Mouse (Mus musculus) frontal cortex, postnatal 14 days (tissue): ENCODE data around the gene Clybl.

Source experiments
- DNase-seq, 2 experiments: peaks; one replicate each; pipeline ENCODE4 v3.0.0; 2022; ENCODE audit warnings: low spot score in 2 of 2

Gene Clybl

DNA sequence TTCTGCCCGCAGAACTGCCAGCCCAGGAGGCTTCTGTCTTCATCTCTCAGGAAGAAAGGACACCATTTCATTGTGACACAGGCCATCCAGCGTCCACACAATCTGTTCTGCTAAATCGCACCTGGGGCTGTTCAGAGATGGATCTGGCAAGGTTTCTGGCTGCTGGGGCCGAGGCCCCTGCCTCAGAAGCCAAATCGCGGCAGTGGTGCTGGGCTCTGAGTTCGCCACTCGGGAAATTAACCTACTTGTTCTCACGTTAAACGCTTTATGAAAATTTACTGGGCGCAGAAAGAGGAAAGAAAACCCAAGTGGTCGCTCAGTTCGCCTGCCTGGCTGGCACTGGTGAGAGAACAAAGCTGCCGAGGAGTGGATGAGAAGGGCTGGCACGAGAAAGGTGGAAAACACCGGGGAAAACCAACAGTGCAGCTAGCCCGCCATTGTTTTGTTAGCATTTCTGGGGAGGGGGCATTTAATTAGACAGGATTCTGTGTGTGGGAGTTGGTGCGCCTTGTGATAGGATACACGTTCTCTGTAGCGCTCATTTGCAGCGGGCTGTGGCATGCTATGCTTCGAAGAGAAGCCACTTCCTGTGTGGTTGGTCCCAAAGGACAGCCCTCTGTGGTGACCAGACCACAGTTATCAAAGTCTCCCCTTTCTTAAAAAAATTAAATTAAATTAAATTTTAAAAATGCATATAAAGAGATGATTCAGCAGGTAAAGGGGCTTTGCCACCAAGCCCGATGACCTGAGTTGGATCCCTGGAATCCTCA, 177.8 kb downstream of the Clybl start:
- DNase-seq = no peak

DNA sequence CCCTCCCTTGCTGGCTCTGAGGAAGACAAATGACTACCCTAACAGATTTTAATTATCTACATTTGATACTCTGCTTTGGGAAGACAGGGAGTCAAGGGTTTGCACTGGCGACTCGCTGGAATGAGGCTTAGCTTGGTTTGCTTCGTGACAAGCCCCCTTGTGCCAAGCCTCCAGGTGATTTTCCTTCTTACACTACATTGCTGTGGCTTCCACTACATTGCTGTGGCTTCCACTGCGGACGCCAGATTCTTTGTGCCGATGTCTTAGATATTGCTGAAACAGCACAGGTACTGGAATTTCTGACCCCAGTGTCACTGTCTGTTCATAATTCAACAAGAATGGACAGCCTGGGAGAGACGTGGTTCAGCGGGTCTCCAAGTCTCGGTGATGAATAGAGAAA, 180.3 kb downstream of the Clybl start:
- DNase-seq = no peak

DNA sequence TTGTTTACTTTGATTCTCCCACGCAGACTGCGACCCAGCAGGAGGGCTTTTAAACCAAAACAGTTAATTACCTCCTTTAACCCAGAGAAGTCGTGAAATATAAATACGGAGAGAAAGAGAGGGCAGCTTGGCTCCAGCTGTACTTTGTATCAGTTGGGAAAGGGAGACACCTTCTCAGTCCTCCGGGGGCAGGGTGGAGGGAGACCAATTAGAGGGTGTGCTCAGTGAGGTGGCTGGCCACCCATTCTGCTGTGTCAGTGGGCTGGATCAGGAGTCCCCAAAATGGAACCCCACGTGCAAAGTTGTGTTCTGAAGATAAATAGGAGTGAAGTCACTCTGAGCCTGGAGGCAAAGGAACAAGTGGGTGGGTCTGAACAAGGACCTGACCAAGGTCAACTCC, 181.7 kb downstream of the Clybl start:
- no peak for DNase-seq

DNA sequence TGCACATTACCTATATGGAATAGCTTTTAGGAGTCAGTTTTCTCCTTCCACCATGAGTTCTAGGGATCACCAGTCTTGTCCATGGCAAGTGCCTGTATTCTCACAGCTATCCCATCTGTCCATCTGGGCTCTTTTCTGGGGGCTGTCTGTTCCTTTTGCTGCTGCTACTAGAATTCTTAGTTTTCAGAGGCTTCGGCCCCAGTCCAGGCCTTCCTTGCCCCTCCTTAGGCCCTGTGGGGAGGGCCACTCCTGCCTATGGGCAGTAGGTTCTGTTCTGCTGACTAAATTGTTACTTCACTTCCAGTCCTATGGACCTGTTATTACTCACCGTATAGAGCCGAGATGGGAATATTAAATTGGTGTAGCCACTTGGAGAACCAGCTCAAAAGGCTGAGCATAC, 182.5 kb downstream of the Clybl start:
- DNase-seq = no peak

DNA sequence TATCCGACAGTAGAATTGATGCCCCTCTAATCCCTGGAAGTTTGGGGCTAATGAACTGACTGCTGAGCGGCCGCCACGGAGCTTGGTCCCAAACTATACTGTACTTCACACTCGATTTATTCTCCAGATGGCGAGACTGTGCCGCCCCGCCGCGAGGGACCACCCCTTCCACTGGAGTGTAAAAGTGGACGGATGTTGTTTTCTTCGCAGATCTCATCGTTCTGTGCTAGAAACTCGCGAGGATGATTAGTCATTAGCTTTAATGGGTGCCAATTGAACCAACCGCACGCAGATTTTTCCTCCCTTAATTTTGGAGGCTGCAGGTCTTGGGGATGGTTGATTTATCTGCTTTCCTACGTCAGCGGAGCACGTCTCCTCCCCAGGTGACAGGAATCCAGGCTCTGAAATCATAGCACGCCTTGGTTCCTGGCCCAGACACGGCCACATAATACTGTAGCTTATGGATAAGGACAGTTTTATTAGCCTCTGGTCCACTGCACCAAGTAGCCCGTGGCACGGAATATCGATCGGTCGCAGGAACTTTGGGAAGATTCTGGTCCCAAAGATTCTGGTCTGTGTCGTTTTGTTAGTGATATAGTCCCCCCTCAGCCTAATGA, 185.9 kb downstream of the Clybl start:
- no peak for DNase-seq

DNA sequence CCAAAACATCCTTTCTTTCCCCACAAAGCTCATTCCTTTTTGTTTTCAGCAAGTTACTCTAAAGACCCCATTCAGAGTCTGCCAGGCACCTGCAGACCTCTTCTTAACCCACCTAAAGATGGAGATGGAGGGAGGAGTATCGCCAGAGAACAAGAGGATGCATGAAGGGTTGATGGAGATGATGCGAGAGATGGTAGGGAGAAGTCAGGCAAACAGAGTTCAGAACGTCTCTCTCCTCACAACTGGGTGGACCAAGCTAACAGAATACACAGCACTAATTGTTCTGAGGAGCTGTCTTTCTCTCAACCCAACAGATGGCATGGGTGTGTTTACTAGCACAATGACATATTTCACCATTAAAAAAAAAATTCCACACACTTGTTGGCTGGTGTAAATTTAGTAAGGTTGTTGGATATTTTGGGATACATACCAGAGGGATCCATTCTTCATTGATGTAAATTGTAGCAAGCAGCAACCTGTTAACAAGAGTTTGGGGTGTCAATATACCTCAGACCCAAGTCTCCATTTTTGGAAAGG, 186.4 kb downstream of the Clybl start:
- no peak for DNase-seq

DNA sequence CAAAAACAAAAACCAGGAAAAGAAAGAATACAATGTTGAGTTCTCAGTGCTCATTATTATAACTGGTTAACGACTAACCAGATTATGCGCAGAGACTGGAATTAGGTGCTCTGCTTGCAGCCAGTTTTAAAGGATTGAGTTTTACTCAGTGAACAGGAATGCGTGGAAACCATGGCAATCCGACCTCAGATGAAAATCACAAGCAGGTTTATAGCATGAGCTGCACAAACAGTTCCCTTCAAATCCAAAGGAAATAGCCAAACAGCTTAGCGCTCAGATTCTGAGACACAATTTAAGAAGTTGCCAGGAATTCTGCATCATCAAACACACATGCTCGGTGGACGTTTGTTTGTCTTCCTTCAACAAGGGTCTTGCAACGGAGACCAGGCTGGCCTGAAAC, 187.0 kb downstream of the Clybl start:
- DNase-seq = no peak

DNA sequence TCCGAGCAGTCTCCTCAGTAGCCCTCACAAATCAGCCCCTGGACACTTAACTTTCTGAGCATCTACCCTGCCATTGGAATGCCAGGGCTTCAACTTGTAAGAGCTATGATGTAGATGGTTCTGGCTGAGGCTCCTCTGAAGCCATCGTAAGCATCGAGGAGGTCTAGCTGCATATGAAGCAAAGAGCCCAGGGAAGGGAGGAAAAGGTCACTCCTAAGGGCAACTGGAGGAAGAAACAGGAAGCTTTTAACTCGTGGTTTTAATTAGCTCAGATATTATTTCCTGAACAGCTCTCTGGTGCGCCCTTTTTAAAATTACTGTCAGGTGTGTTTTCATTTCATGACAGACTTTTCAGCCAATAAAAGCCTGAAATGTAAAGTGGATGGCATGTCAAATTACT, 190.5 kb downstream of the Clybl start:
- no peak for DNase-seq

DNA sequence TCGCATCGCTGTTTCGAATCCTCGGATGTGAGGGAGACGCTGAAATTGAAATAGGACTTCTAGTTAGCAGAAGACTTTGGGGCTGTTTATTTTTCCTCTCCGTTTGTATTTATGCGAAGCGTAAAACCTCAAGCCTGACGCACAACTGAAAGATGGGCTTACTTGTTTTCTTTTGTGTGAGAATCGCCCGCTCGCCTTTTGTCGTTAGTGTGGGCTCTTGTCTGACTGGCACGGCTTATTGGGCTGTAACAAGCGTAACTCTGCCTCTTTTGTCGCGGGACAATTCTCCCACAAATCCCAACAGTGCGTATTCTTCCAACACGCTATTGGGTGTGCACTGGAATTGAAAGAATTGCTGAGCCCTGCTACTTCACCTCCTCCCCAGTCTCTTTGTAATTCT, 192.0 kb downstream of the Clybl start:
- DNase-seq = no peak

DNA sequence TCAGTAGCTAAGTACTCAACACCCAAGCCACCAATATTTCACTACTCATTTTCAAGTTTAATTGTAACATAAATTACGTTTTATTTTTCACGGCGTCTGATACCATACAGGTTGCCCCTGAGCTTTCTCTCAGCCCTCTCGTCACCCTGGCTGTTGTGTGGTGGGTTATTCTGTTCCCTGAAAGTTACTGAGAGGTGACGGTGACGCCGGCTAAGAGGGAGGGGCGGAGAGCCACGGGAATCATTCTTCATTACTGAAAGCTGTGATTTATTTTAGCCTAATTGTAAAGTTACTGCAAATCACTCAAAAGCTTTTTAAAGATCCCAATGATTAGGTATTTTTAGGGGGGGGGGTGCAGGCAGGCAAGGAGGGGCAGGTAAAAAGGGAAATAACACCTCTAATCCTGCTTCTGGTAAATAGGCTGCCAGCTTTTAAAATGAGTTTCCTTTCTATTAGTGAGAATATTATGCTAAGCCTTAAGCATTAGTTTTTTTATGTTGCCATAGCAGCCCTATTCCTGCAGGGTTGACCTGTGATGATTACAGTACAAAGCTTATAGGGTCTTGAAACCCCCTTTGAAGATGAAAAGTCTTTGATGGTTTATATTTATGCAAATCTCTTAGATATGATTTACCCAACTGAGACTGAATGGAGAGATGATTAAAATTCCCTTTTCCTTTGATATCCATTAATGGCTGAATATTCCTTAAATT, 192.9 kb downstream of the Clybl start:
- no peak for DNase-seq

DNA sequence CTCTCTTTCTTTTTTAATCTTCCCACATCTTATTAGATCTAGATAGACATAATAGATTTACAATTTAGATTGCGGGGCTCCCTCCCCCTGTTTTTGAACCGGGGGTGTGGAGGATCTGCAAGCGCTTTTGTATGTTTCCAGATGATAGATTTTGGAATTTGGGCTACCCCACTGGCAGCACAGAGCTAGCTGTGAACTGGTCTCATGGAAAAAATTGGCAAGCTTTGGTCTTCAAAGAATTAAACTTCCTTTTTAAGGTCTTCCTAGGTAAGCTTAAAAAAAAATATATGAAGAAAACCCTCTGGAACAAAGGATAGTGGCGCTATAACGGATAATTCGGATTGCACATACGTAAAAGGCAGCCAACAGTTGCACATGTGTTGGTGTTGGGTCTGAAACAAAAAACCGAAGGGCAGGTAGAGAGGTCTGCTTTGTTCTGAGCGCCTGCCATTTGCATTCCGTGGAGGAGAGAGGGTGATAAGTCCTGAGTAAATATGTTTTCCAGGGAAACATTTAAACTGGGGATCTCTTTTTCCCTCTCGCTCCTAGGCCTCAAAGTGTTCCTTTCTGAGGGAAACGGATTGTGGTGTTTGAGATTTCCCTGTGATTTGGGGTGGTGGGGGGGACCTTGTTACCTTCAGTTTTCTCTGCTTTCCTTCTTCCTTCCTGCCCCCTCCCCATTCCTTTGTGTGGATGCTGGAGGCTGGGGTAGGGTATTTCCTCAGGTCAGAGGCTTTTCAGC, 193.7 kb downstream of the Clybl start:
- no peak for DNase-seq

DNA sequence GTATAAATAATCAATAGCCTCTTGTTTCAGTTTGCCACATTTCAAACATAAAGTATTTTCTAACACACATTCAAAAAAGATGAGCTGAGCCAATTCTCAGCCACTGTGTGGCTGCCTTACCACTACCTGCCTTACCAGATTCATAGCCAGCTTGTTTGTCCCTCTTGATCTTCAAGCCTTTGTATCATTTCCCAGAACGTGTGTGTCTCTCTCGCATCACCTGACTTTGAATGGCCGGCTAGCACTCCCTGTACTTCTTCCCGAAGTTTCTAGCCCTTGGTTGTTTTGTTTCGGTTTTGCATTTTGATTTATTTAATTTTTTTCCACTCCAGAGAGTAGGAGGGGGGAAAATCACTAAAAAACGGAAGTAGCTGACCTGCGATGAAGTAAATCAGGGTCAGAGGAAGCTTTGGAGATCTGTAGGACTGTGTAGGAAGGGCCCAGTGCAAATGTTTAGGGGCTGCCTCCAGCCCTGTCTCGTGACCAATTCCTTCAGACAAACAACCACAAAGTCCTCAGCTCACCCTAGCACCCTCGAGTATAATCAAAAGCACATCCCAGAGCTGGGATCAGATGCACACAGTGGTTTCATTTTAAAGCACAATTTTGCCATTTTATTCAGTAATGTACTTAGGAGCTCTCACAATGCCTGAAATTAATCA, 195.1 kb downstream of the Clybl start:
- DNase-seq = no peak

DNA sequence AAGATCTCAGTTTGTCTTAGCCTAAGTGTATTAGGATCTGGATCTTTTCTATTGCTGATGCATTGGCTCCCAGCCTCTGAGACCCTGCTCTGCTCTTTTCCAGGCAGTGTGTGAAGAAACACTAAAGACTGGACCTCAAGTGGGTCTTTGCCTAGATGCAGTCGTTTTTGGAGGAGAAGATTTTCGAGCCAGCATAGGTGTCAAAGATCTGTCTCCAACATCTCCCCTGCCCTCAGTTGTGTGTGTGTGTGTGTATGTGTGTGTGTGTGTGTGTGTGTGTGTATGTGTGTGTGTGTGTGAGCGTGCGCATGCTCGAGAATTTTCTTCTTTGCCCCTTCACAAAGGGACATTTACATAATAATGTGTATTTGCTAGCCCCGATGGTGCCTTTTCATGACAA, 196.2 kb downstream of the Clybl start:
- DNase-seq = no peak

DNA sequence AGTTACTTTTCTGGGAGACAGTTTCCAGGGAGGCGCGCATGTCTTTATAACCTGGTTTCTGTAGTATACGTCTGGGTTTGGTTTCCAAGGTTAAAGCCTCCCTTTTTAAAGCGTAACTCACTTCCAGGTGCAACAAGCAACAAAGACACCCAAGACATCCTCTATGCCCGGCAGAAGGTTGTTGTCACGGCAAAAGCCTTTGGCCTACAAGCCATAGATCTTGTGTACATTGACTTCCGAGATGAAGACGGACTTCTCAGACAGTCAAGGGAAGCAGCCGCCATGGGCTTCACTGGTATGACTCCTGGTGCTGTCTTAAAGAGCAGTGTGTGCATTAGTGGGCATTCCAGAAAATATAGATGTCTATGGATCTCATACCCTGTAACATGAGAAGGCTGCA, 197.6 kb downstream of the Clybl start:
- DNase-seq = no peak

DNA sequence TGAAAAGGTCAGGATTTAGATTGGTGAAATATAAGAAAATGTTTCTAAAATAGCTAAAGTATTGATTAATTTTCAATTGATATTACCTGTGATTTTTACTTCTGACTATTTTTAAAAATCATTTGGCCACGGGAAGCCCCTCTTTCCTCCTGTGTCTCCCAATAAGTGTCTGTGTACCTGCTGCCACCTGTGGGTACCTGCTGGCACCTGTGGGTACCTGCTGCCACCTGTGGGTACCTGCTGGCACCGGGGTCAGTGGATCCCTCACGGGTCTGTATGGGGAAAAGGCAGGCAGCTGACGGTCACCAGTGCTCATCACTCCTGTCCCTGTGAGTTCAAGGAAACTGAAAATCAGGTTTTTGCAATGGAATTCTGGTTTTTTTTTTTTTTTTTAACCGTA, 198.5 kb downstream of the Clybl start:
- DNase-seq = no peak

DNA sequence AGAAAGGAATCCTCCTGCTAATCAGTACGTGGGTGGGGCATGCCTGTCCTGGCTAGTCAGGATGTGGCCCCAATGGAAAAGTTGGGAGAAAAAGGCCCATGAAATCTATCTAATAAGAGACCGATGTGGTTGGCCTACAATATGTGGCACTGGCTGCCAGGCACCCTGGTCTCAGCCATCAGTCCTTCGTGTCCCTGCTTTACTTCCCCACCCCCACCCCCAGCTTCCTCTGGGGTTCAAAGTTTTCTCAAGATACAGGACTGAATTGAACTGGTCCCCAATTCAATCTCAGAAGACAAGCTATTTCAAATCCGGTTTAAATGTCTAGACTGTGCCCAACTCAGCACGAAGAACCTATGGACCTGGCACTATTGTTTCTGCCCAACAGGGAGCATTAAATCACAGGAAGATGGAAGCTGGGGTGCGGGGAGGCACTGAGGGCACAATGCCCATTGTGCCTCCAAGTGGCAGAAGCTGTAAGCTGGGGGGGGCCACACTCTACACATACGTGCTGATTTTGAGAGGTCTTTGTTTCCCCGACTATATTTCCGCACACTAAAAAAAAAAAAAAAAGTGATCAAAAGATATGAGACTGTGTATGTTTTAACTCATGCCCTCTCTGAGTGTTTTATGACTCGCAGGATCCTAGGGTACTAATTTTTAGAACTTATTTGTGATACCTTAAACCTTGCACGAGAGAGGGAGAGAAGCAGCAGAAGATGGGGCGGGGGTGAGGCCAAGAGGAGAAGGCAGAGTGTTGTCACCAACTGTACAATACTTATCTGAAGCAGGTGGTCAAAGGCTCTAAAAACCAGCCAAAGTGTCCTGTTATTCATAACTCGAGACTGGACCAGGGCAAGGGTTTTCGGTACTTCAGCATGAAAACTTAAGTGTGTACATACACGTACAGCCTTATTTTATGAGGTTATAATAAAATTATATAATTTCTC, 199.7 kb downstream of the Clybl start:
- DNase-seq = no peak

DNA sequence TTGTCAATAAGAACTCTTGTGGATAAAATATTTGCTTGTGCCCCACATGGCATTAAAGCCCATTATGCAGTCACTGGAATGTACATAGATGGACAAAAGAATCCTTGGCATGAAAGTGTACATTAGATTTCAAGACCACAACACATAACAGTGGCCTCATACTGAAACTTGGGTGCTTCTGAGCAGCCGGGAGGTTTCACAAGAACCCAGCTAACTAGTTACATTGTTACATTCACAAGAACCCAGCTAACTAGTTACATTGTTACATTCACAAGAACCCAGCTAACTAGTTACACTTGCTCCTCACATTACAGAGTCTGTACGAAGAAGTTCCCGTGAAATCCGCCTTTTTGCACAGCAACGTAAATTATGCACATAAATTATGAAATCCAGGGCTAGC, 200.8 kb downstream of the Clybl start:
- DNase-seq = no peak

DNA sequence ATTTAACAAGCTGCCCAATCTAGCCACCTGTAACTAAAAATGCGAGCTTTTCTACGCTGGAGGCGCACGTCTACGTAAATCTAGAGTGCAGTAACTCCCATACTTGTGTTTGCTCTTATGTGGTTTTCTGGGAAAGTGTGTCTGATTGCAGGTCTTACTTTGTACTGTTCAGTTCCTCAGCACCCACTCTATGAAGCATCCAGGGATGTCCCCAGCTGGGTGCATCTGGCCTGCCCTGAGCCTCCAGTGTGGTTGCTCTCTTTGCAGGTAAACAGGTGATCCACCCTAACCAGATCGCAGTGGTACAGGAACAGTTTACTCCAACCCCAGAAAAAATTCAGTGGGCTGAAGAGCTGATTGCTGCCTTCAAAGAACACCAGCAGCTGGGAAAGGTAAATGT, 202.4 kb downstream of the Clybl start:
- DNase-seq = no peak

DNA sequence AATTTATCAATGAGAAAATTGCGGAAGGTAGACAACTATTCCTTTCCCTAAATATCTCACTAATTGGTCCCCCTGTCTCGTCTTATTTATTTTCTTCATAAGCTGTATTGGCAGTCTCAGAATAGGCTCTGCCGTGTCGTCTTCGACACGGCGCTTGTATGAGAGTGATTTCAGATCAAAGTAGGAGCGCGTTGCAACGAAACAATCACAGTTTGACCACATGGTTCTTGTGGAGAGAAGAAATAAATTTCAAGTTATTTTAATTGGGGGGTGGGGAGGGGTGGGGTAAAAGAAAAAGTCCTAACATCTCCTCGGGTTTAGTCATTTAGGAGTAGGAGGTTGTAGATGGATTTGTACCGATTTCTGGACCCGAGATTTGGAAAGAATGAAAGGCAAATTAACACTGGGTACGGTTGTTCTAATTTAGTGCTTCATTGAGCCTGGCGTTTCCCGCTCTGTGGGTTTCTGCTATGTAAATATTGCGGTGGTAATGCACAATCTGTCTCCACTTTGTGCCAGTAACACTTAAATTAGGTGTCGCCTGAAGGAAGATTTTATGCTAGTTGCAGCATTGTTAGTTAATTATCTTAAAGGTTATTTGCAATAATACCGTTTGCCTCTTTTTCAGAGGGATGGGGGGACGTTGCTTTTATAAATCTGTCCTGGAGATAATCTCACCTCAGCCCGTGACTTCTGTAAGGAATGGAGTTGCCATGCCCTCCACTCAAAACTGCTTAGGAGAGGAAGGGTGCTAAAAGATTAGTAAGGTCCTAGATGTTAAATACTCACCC, 203.1 kb downstream of the Clybl start:
- DNase-seq = no peak

DNA sequence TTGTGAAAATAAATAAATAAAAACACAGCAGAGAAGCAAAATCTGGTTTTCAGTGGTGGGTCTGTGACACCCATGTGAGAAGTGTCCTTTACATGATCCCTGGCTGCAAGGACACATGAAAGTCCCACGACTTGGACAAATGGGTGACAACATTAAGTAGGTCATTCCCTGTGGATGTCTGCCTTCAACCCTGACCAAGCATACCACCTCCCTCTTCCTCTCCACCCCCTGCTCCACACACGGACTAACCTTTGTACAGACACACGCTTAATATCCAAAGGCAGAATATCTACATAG, 203.7 kb downstream of the Clybl start:
- no peak for DNase-seq
